Mouse (Mus musculus) MEL (cell line): ENCODE data around the gene Gm4131.

Experiments
- CTCF ChIP-seq, 3 experiments: IDR thresholded peaks in 2 of 3; conservative IDR thresholded peaks in 1 of 3; 2 replicates each; pipeline ENCODE4 v1.5.1; 2011 to 2012; ENCODE audit warnings: low read length in 3 of 3, low read depth in 2 of 3, mild to moderate bottlenecking in 2 of 3, improper control_type of control experiment in 1 of 3, inconsistent platforms in 1 of 3, mixed read lengths in 1 of 3, moderate library complexity in 1 of 3; ENCODE audit not compliant: control insufficient read depth in 1 of 3, insufficient read depth in 1 of 3, poor library complexity in 1 of 3, severe bottlenecking in 1 of 3
- E2F4 ChIP-seq: IDR thresholded peaks from 2 replicates; pipeline ENCODE4 v1.6.1; 2011; ENCODE audit warnings: low read depth, low read length, improper control_type of control experiment, borderline replicate concordance
- GABPA ChIP-seq: IDR thresholded peaks from 2 replicates; pipeline ENCODE4 v1.6.1; 2012; ENCODE audit warnings: low read depth, mild to moderate bottlenecking, inconsistent platforms, low read length, improper control_type of control experiment, moderate library complexity
- HCFC1 ChIP-seq: IDR thresholded peaks from 2 replicates; pipeline ENCODE4 v1.6.1; 2012; ENCODE audit warnings: low read depth, mild to moderate bottlenecking, inconsistent platforms, low read length, improper control_type of control experiment, moderate library complexity
- MAFK ChIP-seq: IDR thresholded peaks from 2 replicates; pipeline ENCODE4 v1.6.1; 2011; ENCODE audit warnings: low read depth, mild to moderate bottlenecking, low read length, improper control_type of control experiment, borderline replicate concordance
- MAX ChIP-seq: IDR thresholded peaks from 2 replicates; pipeline ENCODE4 v1.6.1; 2011; ENCODE audit warnings: low read length, improper control_type of control experiment
- POLR2A ChIP-seq, 2 experiments: IDR thresholded peaks; 2 replicates each; pipeline ENCODE4 v1.6.1; 2011 to 2012; ENCODE audit warnings: low read length in 2 of 2, mild to moderate bottlenecking in 2 of 2, control low read depth in 1 of 2, improper control_type of control experiment in 1 of 2, low read depth in 1 of 2, moderate library complexity in 1 of 2; ENCODE audit not compliant: control insufficient read depth in 1 of 2, insufficient read depth in 1 of 2, poor library complexity in 1 of 2
- RCOR1 ChIP-seq: IDR thresholded peaks from 2 replicates; pipeline ENCODE4 v1.6.1; 2012; ENCODE audit warnings: low read depth, mild to moderate bottlenecking, inconsistent platforms, low read length, improper control_type of control experiment
- ZC3H11A ChIP-seq: IDR thresholded peaks from 2 replicates; pipeline ENCODE4 v1.6.1; 2012; ENCODE audit warnings: low read depth, mild to moderate bottlenecking, inconsistent platforms, low read length, improper control_type of control experiment

DNA sequence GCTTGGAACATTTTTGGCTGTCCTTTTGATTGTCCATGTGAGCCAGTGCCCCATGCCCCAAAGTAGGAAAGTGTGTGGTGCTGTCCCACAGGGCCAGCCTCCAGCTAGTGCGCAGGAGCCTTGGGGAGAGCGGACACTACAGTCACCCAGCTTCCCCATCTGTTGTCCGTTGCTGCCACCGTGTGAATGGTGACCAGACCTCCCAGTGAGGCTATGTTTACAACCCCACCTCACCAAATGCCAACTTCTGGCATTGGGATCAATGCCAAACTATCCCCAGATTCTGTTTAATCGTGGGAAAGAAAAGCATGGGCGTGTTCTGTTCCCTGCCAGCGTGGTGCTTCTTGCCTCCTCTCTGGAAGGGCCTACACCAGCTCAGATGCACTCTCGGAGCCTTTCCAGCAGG is 41.1 kb upstream of the Gm4131 start:
- TF ChIP-seq E2F4 = no peak
- TF ChIP-seq CTCF (IDR thresholded peaks at IDR 0.05 in 2 of 3, conservative IDR thresholded peaks at IDR 0.05 in 1 of 3; ENCODE audit: control insufficient read depth in 1 of 3, insufficient read depth in 1 of 3, low read depth in 2 of 3, low read length in 3 of 3, poor library complexity in 1 of 3, severe bottlenecking in 1 of 3) = no peak
- no peak for TF ChIP-seq MAX
- no peak for TF ChIP-seq MAFK
- no peak for TF ChIP-seq HCFC1
- TF ChIP-seq ZC3H11A = no peak
- no peak for TF ChIP-seq GABPA
- TF ChIP-seq RCOR1 = no peak
- TF ChIP-seq POLR2A (IDR thresholded peaks at IDR 0.05; ENCODE audit: control insufficient read depth in 1 of 2, insufficient read depth in 1 of 2, low read depth in 1 of 2, low read length in 2 of 2, poor library complexity in 1 of 2) = no peak
